16 mouse cellular contexts compared by ENCODE assay signal in genomic region chr7:98848899-98849640, GRCm38 (mm10). TPM values are rescaled to one million over a fixed set of nuclear protein-coding genes. Genes with fewer than 3 reads are reported as not detected.
DNase-seq lines count a peak whose midpoint lies in the region; ATAC-seq and TF ChIP-seq lines count a peak whose summit lies in the region.
"Had no signal": no experiment of that assay in that cellular context is flagged by ENCODE, and none has a peak within 500 bp of the region (broad histone marks: within the 10 kb centered on the region; RNA-seq: fewer than 3 reads in every experiment).

No protein-coding gene starts in this region.

- H3K9me3 ChIP-seq in heart, embryonic 10.5 days, result no peaks in the 10 kb centered on the region
- no peaks in the 10 kb centered on the region for H3K9me3 ChIP-seq in lung, embryonic 15.5 days
- no peaks in the 10 kb centered on the region for H3K9me3 ChIP-seq in stomach, postnatal 0 days (ENCODE audit: control insufficient read depth, low read length)

- no peak overlapping the region for H3K4me3 ChIP-seq in heart, embryonic 10.5 days
- H3K4me3 ChIP-seq in lung, embryonic 15.5 days, result no peak overlapping the region
- no peak overlapping the region for H3K4me3 ChIP-seq in stomach, postnatal 0 days (ENCODE audit: low read depth, low read length)
- H3K4me3 ChIP-seq: erythroblast, embryonic 14.5 days; layer of hippocampus, adult 2 months; megakaryocyte, embryonic 14.5 days had no signal

- TF ChIP-seq EP300 in stomach, postnatal 0 days (optimal IDR thresholded peaks at IDR 0.05), result no peak

- H3K4me1 ChIP-seq in heart, embryonic 10.5 days, result peaks cover 53% of the 10 kb centered on the region
- H3K4me1 ChIP-seq in lung, embryonic 15.5 days, result peaks cover 32% of the 10 kb centered on the region
- 0 out of 2 replicates have a peak, but pooled peaks cover 2% of the 10 kb centered on the region for H3K4me1 ChIP-seq in stomach, postnatal 0 days (replicated peaks; ENCODE audit: control insufficient read depth, insufficient read depth)

- H3K27me3 ChIP-seq in heart, embryonic 10.5 days (ENCODE audit: insufficient read depth, poor library complexity, severe bottlenecking), result peaks cover 17% of the 10 kb centered on the region
- H3K27me3 ChIP-seq in lung, embryonic 15.5 days, result no peaks in the 10 kb centered on the region
- H3K27me3 ChIP-seq in stomach, postnatal 0 days (ENCODE audit: control insufficient read depth, insufficient read depth, low read length), result no peaks in the 10 kb centered on the region

- WGBS in heart, embryonic 10.5 days, result 72% methylated on average over 8 of the region's 8 CpGs
- 64% methylated on average over 8 of the region's 8 CpGs for WGBS in lung, embryonic 15.5 days
- WGBS in stomach, postnatal 0 days, result 63% methylated on average over 8 of the region's 8 CpGs

- DNase-seq in heart, embryonic 10.5 days (ENCODE audit: low spot score), result no peak
- DNase-seq in heart, adult 9 months (ENCODE audit: low spot score in 2 of 2), result no peak
- DNase-seq in urinary bladder, postnatal 14 days (ENCODE audit: low spot score), result peak; percentile 58
- DNase-seq in urinary bladder, postnatal 25 days (ENCODE audit: low spot score), result no peak
- DNase-seq in stomach, postnatal 0 days (ENCODE audit: low spot score), result peak; percentile 80
- DNase-seq in cerebellum, postnatal 36 days, result no peak
- no peak for DNase-seq in ovary, adult 18-20 months (ENCODE audit: low spot score)
- DNase-seq: B cell, adult 2 months; cerebellum, adult 18-20 months; heart, adult 11 months; heart, postnatal 36 days; kidney, adult 11 months had no signal

- ATAC-seq in lung, embryonic 15.5 days (ENCODE audit: borderline replicate concordance, extremely low read depth, low FRiP score, low TSS enrichment), result 0 out of 2 replicates have a peak, but pooled peaks have one; percentile 3
- peak; percentile 86 for ATAC-seq in stomach, postnatal 0 days (ENCODE audit: low FRiP score, low TSS enrichment)

- peak overlapping the region; percentile 18; the same call in 1 of the 2 replicates for H3K27ac ChIP-seq in heart, embryonic 10.5 days
- H3K27ac ChIP-seq in lung, embryonic 15.5 days, result peak overlapping the region; percentile 53; the same call in 1 of the 2 replicates
- peak overlapping the region; percentile 82 for H3K27ac ChIP-seq in stomach, postnatal 0 days (replicated peaks)
- H3K27ac ChIP-seq: layer of hippocampus, adult 2 months had no signal

- no peak overlapping the region for H3K9ac ChIP-seq in lung, embryonic 15.5 days
- H3K9ac ChIP-seq in stomach, postnatal 0 days (ENCODE audit: low read length), result no peak overlapping the region

- no peak overlapping the region for H3K4me2 ChIP-seq in lung, embryonic 15.5 days
- H3K4me2 ChIP-seq in stomach, postnatal 0 days (replicated peaks; ENCODE audit: low read depth), result no peak overlapping the region

- no peak for TF ChIP-seq CTCF in stomach, postnatal 0 days (IDR thresholded peaks at IDR 0.05; ENCODE audit: low read depth)

- peaks cover 68% of the 10 kb centered on the region for H3K36me3 ChIP-seq in heart, embryonic 10.5 days
- H3K36me3 ChIP-seq in lung, embryonic 15.5 days, result peaks cover 29% of the 10 kb centered on the region
- H3K36me3 ChIP-seq in stomach, postnatal 0 days (ENCODE audit: control insufficient read depth, insufficient read depth, low read length), result no peaks in the 10 kb centered on the region

RNA-seq across cellular contexts. Expression of gene Wnt11, which starts 14.2 kb away (rescaled TPM):
- 29.0 and 29.4 TPM in 2 replicates for polyA plus RNA-seq in heart, embryonic 10.5 days (2016; fragmentation: Nextera tagmentation; extraction: Ambion mirVana)
- polyA plus RNA-seq in lung, embryonic 15.5 days (2015; fragmentation: Nextera tagmentation; extraction: Ambion mirVana), result 18.9 and 19.8 TPM in 2 replicates
- 9.7 and 10.8 TPM in 2 replicates for polyA plus RNA-seq in stomach, postnatal 0 days (2015; fragmentation: Nextera tagmentation; extraction: Ambion mirVana)
- polyA plus RNA-seq: erythroblast, embryonic 14.5 days had no signal

Comparison
In these comparisons a context has a peak if more than half of its experiments do, and no peak if none do; other contexts are left out.
1. DNase-seq: peak in urinary bladder, postnatal 14 days (single experiment) and stomach, postnatal 0 days (single experiment); none in heart, embryonic 10.5 days (single experiment), heart, adult 9 months (0 of 2), urinary bladder, postnatal 25 days (single experiment), cerebellum, postnatal 36 days (0 of 2) and ovary, adult 18-20 months (single experiment).
2. H3K27ac ChIP-seq: peak in every context shown above with its lines; median percentile 82 in stomach, postnatal 0 days; 53 in lung, embryonic 15.5 days; 18 in heart, embryonic 10.5 days.